Mouse (Mus musculus): ENCODE results near the gene Gm20518.

- TF ChIP-seq CTCF (IDR thresholded peaks at IDR 0.05; ENCODE audit: low read depth, low read length) = no peak
- no peak for TF ChIP-seq TAL1 (conservative IDR thresholded peaks at IDR 0.05; ENCODE audit: low read depth, low read length)
- no peak for TF ChIP-seq POLR2AphosphoS5 (IDR thresholded peaks at IDR 0.05; ENCODE audit: insufficient replicate concordance, low read depth, low read length)
- TF ChIP-seq GATA2 (IDR thresholded peaks at IDR 0.05; ENCODE audit: borderline replicate concordance, low read depth, low read length) = no peak
- no peak for TF ChIP-seq GATA1 (IDR thresholded peaks at IDR 0.05; ENCODE audit: borderline replicate concordance, low read length)
Measured at GRCm38 (mm10) chr16:17890342-17890727, 1.1 kb downstream of the Gm20518 start.
